Mouse (Mus musculus): Measurements from ENCODE around the gene Anpep. TPM values are rescaled to one million over a fixed set of nuclear protein-coding genes. Genes with fewer than 3 reads are reported as not detected.

The Anpep gene
- total and polyA plus RNA-seq, 3 experiments = 0.66 TPM; not detected in 2

DNA sequence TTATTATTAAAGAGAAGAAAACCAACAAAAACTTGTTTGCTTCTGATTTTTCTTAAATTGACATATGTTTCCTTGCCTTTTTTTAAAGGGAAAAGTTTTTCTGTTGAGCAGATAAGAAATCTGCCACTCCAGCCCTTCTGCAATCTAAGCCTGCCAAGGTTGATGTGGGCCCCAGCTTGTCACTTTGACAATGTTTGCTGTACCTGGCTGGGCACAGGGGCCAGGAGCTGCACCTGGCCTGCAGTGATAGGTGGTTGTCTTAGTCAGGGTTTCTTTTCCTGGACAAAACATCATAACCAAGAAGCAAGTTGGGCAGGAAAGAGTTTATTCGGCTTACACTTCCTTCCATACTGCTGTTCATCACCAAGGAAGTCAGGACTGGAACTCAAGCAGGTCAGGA is 47.5 kb downstream of the Anpep start:
- H3K27me3 ChIP-seq (ENCODE audit: insufficient read depth, low read length) = peaks cover 16% of the 10 kb centered on the region

DNA sequence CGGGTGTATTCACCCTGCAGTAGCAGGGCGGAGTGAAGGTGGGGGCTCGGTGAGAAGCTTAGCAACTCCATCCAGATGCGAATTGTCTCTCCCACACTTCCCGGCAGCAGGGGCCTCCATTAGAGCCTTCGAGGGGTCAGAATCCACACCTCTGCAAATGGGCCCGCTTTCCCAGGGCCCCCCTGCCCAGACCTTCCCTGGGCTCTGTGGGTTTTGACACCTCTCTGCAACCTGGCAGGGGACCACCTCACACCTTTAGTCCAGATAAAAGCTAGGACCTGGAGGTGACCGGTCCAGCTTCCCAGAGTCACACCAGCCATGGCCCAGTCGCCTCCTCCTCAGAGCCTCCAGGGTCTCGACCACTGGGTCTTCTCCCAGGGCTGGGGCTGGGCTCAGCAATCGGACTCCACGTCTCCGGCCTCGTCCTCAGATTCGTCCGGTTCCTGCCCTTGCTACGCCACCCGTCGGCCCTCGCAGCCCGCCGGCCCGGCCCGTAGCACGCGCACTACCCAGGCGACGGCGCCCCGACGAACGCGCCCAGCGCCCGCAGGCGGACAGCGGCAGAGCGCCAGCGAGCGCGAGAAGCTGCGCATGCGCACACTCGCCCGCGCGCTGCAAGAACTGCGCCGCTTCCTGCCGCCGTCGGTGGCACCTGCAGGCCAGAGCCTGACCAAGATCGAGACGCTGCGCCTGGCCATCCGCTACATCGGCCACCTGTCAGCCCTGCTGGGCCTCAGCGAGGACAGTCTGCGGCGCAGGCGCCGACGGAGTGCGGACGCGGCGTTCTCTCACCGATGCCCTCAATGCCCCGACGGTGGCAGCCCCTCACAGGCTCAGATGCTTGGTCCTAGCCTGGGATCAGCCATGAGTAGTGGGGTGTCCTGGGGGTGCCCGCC is 50.0 kb downstream of the Anpep start, which contains the start of gene Mesp2:
Gene Mesp2 (plus strand): TSS at position 117 of the 896 bp plus-strand sequence.
- no peak for TF ChIP-seq GATA2 (IDR thresholded peaks at IDR 0.05; ENCODE audit: borderline replicate concordance, low read depth, low read length)
- Histone ChIP-seq H3K27me3 (ENCODE audit: insufficient read depth, low read length) (peaks cover 14% of the 10 kb centered on the region), H3K9me3 (replicated peaks) (no peaks in the 10 kb centered on the region), H3K4me3 (ENCODE audit: low read depth, low read length) (no peak within 1 kb of the TSS), H3K4me1 (ENCODE audit: insufficient read depth, low read depth, low read length) (no peaks in the 10 kb centered on the region), H3K36me3 (replicated peaks) (no peaks in the 10 kb centered on the region)
- ATAC-seq (ENCODE audit: extremely low read depth, insufficient number of reproducible peaks, low FRiP score, poor library complexity, severe bottlenecking) (no peak), DNase-seq (ENCODE audit: low spot score) (no peak)

More for the DNA sequence above, 47.5 kb downstream of the Anpep start:
- no peak for TF ChIP-seq GATA1 (IDR thresholded peaks at IDR 0.05; ENCODE audit: borderline replicate concordance, low read length)
- no peak for TF ChIP-seq POLR2AphosphoS5 (IDR thresholded peaks at IDR 0.05; ENCODE audit: insufficient replicate concordance, low read depth, low read length)
- TF ChIP-seq TAL1 (conservative IDR thresholded peaks at IDR 0.05; ENCODE audit: low read depth, low read length) = no peak
- TF ChIP-seq CTCF (IDR thresholded peaks at IDR 0.05; ENCODE audit: low read depth, low read length) = no peak
- TF ChIP-seq GATA2 (IDR thresholded peaks at IDR 0.05; ENCODE audit: borderline replicate concordance, low read depth, low read length) = no peak
- DNase-seq (ENCODE audit: low spot score) (no peak), ATAC-seq (ENCODE audit: extremely low read depth, insufficient number of reproducible peaks, low FRiP score, poor library complexity, severe bottlenecking) (no peak)
- Histone ChIP-seq H3K9me3 (replicated peaks) (no peaks in the 10 kb centered on the region), H3K4me1 (ENCODE audit: insufficient read depth, low read depth, low read length) (no peaks in the 10 kb centered on the region), H3K36me3 (replicated peaks) (no peaks in the 10 kb centered on the region), H3K4me3 (ENCODE audit: low read depth, low read length) (no peak overlapping the region)

DNA sequence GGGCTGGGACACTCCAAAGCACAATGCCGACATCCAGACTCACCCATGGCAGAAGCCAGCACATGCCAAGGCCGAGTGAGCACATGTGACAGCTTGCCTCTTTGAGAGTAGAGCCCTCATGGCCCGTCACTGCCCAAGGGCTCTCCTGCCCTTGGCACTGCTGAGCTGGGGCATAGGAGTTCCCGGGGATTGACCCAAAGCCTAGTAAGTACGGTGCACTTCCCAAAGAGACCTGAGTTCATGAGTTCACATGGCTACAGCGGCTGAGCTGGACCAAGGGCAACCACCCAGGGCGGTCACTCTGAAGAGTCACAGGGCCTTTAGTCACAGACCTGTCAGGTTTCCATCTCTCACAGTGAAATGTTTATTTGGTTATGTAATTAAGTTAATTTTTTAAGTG is 52.3 kb downstream of the Anpep start:
- H3K27me3 ChIP-seq (ENCODE audit: insufficient read depth, low read length) = peaks cover 16% of the 10 kb centered on the region; the same call in 1 of the 2 replicates
- no peak for TF ChIP-seq TAL1 (conservative IDR thresholded peaks at IDR 0.05; ENCODE audit: low read depth, low read length)
- no peak for TF ChIP-seq GATA1 (IDR thresholded peaks at IDR 0.05; ENCODE audit: borderline replicate concordance, low read length)
- TF ChIP-seq POLR2AphosphoS5 (IDR thresholded peaks at IDR 0.05; ENCODE audit: insufficient replicate concordance, low read depth, low read length) = no peak
- TF ChIP-seq CTCF (IDR thresholded peaks at IDR 0.05; ENCODE audit: low read depth, low read length) = no peak
- TF ChIP-seq GATA2 (IDR thresholded peaks at IDR 0.05; ENCODE audit: borderline replicate concordance, low read depth, low read length) = no peak
- H3K36me3 ChIP-seq (replicated peaks) = no peaks in the 10 kb centered on the region
- no peaks in the 10 kb centered on the region for H3K4me1 ChIP-seq (ENCODE audit: insufficient read depth, low read depth, low read length)
- H3K9me3 ChIP-seq (replicated peaks) = no peaks in the 10 kb centered on the region
- ATAC-seq (ENCODE audit: extremely low read depth, insufficient number of reproducible peaks, low FRiP score, poor library complexity, severe bottlenecking) (no peak), DNase-seq (ENCODE audit: low spot score) (no peak)
- H3K4me3 ChIP-seq (ENCODE audit: low read depth, low read length) = no peak overlapping the region

DNA sequence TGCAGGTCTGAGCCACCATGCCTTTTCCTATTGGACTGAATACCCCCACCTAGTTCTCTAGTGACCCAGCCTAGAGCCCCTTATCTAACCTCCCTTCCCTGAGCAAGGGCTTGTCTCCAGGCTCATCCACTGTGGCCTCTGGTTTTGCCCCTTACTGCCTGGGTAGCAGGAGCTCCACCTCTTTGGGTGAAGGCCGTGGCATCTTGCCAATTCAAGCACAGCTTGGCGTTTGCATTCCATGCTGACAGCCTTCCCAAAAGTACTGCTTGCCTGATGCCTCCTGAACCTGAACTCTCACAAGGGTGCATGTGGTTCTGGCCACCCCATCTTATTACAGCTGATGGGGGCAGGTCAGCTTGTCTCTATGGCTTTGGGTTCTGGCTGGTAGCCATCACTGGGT is 57.0 kb downstream of the Anpep start:
- no peak for DNase-seq (ENCODE audit: low spot score)

DNA sequence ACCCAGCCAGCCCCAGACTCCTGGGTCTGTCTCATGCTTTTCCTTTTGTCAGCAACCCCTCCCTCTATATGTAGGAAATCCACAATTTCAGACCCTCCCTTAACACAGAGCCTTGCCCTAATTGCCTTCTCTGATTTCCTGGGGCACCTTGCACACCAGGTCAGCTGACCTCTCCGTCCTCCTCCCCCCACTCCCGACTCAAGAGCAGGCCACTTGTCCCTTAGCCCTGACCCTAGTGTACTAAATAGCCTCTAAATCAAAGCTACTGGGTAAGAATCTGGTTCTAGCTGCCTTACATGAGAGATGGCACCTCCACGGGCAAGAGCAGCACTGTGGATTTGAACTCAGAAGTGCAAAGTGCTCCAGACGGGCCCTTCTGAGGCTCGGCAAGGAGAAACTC is 58.8 kb downstream of the Anpep start:
- Histone ChIP-seq H3K9me3 (replicated peaks) (no peaks in the 10 kb centered on the region), H3K4me1 (ENCODE audit: insufficient read depth, low read depth, low read length) (no peaks in the 10 kb centered on the region), H3K4me3 (ENCODE audit: low read depth, low read length) (no peak overlapping the region), H3K36me3 (replicated peaks) (no peaks in the 10 kb centered on the region), H3K27me3 (ENCODE audit: insufficient read depth, low read length) (peaks cover 33% of the 10 kb centered on the region; the same call in 1 of the 2 replicates)
- TF ChIP-seq GATA1 (IDR thresholded peaks at IDR 0.05; ENCODE audit: borderline replicate concordance, low read length) = no peak
- TF ChIP-seq POLR2AphosphoS5 (IDR thresholded peaks at IDR 0.05; ENCODE audit: insufficient replicate concordance, low read depth, low read length) = no peak
- TF ChIP-seq CTCF (IDR thresholded peaks at IDR 0.05; ENCODE audit: low read depth, low read length) = no peak
- no peak for TF ChIP-seq TAL1 (conservative IDR thresholded peaks at IDR 0.05; ENCODE audit: low read depth, low read length)
- no peak for TF ChIP-seq GATA2 (IDR thresholded peaks at IDR 0.05; ENCODE audit: borderline replicate concordance, low read depth, low read length)
- DNase-seq (ENCODE audit: low spot score) = no peak
- ATAC-seq (ENCODE audit: extremely low read depth, insufficient number of reproducible peaks, low FRiP score, poor library complexity, severe bottlenecking) = no peak

More for the DNA sequence above, 57.0 kb downstream of the Anpep start:
- H3K4me1 ChIP-seq (ENCODE audit: insufficient read depth, low read depth, low read length) = no peaks in the 10 kb centered on the region
- no peak for ATAC-seq (ENCODE audit: extremely low read depth, insufficient number of reproducible peaks, low FRiP score, poor library complexity, severe bottlenecking)
- H3K4me3 ChIP-seq (ENCODE audit: low read depth, low read length) = no peak overlapping the region
- no peaks in the 10 kb centered on the region for H3K36me3 ChIP-seq (replicated peaks)
- TF ChIP-seq POLR2AphosphoS5 (IDR thresholded peaks at IDR 0.05; ENCODE audit: insufficient replicate concordance, low read depth, low read length) (no peak), GATA2 (IDR thresholded peaks at IDR 0.05; ENCODE audit: borderline replicate concordance, low read depth, low read length) (no peak), TAL1 (conservative IDR thresholded peaks at IDR 0.05; ENCODE audit: low read depth, low read length) (no peak), CTCF (IDR thresholded peaks at IDR 0.05; ENCODE audit: low read depth, low read length) (no peak), GATA1 (IDR thresholded peaks at IDR 0.05; ENCODE audit: borderline replicate concordance, low read length) (no peak)
- H3K27me3 ChIP-seq (ENCODE audit: insufficient read depth, low read length) = peaks cover 30% of the 10 kb centered on the region; the same call in 1 of the 2 replicates
- H3K9me3 ChIP-seq (replicated peaks) = no peaks in the 10 kb centered on the region

DNA sequence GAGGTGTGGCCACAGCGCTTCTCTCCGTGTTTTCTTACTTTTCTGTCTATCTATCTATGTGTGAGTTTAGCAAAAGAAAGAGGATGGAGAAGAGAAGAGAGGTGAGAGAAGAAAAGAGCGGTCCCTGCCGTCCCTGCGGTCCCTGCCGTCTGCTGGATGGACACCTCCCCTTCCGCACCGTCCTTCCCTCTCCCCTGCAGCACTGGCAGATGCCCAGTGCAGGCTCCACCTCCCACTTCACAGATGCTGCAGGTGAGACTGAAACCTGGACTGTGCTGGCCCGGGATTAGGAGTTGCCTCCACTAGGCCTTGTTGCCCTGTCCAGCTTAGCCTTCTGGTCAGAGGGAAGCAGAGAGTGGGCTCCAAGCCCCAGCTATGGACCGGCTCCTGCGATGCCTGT is 59.5 kb downstream of the Anpep start:
- TF ChIP-seq CTCF (IDR thresholded peaks at IDR 0.05; ENCODE audit: low read depth, low read length) = no peak
- no peak for TF ChIP-seq POLR2AphosphoS5 (IDR thresholded peaks at IDR 0.05; ENCODE audit: insufficient replicate concordance, low read depth, low read length)
- TF ChIP-seq GATA2 (IDR thresholded peaks at IDR 0.05; ENCODE audit: borderline replicate concordance, low read depth, low read length) = no peak
- no peak for TF ChIP-seq TAL1 (conservative IDR thresholded peaks at IDR 0.05; ENCODE audit: low read depth, low read length)
- TF ChIP-seq GATA1 (IDR thresholded peaks at IDR 0.05; ENCODE audit: borderline replicate concordance, low read length) = no peak
- Histone ChIP-seq H3K4me1 (ENCODE audit: insufficient read depth, low read depth, low read length) (no peaks in the 10 kb centered on the region), H3K4me3 (ENCODE audit: low read depth, low read length) (no peak overlapping the region), H3K9me3 (replicated peaks) (no peaks in the 10 kb centered on the region), H3K36me3 (replicated peaks) (no peaks in the 10 kb centered on the region), H3K27me3 (ENCODE audit: insufficient read depth, low read length) (peaks cover 37% of the 10 kb centered on the region; the same call in 1 of the 2 replicates)
- DNase-seq (ENCODE audit: low spot score) (no peak), ATAC-seq (ENCODE audit: extremely low read depth, insufficient number of reproducible peaks, low FRiP score, poor library complexity, severe bottlenecking) (no peak)

Data from G1E (cell line).